Mouse (Mus musculus) cerebellum, adult 11-12 months (tissue): ENCODE measurements around the gene Fdx1.
A peak's percentile ranks its signal among the peaks of the same experiment; 100 is the strongest.

ENCODE experiments used
- DNase-seq: peaks from one replicate; pipeline ENCODE4 v3.0.0; 2022

The Fdx1 gene

DNA sequence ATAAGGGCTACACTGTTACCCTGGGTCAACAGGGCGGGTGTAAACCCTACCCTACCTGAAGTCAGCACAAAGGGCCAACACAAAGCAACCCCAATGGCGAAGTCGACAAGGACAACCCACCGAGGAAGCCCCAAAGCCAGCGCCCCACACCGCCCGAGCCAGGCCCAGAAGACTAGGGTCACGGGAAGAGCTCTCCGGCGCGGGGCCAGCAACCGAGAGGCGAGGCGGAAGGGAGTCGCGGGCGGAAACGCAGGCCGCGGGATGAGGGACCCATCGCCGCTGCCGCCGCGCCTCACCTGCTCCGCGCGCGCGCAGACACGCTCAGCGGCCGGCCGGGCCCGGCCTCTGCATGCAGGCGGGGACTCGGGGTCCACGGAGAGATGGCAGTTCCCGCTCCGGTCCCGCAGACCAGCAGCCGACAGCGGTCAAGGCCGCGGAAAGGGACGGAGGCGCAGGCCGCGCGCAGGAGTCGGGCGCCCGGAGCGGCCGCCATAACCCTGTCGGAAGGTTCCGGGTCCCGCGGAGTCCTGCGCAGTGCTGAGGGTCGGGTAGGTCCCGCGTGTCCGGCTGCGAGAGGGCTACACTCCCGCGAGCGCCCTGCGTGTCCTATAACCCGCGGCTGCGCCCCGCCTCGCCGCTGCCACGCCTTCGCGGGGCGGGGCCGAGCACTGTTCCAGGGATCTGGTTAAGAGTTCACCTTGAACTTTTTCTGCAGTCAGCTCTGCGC lies at the start of gene Fdx1:
Fdx1 (minus strand) TSS at position 582 of the 727 bp plus-strand sequence.
- peak; percentile 72 for DNase-seq

DNA sequence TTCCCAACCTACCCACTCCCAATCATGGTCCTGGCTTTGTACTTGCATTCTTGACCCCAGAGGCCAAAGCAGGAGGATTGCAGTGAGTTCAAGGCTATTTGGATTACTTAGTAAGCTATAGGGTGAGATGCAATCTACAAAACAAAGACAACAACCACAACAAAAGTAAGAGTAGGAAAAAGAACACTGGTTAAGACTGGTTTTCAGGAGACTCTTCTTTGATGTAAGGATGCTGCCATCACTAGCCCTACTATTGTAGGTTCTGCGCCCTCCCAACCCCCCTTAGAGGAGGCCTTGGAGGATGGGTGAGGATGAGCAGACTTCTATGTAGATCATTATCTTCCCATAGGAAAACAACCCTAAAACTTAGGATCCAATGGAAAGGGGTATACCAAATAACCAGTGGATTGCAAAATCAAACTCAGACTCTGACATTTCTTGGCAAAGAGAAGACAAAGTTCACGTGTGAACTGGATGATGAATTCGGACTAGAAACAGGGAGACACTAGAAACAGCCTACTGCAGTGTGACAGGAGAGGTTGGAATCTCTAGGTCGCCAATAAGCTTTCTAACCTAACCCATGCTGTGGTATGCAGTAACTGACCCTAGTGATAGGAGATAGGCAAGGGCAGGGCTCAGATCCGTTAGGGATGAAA lies 49.6 kb upstream of the Fdx1 start:
- no peak for DNase-seq

DNA sequence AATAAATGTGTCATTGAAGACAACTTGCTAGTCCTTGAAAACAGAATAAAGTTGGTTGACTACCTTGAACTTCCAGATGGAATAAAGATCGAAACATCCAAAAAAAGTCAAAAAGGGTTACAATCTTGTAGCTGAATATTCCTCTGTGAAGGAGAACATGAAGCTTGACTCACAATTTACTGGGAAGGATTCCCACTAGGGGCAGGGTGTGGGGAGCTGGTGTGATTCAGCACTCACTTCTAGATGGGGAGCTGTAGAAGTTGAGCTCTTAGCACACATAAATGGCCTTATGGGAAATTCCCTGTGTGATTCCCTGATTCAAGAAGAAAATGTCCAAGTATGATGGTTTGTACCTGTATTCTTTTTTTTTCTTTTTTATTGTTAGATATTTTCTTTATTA lies 49.0 kb upstream of the Fdx1 start:
- DNase-seq, result no peak

DNA sequence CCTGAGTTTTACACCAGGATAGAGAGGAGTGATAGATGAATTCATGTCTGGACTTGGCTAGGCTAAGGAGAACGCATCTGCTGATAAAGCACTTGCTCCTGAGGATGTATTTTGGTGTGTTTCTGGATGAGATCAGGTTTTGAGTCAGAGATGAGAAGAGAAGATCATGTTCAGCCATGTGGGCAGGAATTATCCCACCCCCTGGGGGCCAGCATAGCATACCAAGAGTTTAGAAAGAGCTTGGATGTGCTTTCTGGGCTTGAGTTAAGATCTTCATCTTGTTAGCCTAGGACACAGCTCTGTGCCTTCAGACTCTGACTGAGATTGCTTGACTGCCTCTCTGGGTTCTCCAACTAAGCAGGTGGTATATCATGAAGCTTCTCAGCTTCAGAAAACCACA lies 45.2 kb upstream of the Fdx1 start:
- no peak for DNase-seq

DNA sequence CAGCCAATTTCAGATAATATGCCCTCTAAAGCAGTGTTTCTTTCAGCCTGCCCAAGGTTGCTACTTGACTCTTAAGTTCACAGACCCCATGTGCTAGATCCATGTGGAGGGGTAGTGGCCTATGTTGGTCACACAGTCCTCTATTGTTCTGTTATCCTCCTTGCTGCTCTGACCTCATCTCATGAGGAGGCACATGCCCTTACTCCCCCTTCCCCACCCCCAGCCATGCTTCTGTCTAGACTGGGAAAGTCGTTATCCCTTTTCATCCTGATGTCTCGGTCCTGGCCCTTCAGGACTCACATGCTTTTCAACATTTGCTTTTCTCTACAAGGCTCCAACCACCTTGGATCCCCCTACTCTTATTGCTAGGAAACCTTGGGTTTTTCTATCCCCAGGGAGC lies 44.0 kb upstream of the Fdx1 start:
- DNase-seq, result no peak

DNA sequence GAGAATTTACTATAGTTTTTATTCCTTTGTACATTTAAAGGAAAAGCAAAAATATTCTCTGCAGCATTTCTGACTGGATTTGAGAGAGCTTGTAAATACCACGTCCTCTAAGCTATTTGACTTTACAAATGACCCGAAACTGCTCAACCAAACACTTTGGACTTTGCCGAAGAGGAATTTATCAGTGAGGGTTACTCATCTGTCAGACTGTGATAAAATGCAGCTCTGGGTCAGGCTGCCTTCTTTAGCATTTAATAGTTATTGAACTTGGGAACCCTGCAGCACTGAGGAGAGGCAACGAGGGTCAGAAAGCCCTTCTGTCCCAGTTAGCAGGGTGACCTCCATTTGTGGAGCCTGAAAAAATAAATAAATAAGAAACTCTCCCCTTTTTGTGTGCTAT lies 40.1 kb upstream of the Fdx1 start:
- no peak for DNase-seq

DNA sequence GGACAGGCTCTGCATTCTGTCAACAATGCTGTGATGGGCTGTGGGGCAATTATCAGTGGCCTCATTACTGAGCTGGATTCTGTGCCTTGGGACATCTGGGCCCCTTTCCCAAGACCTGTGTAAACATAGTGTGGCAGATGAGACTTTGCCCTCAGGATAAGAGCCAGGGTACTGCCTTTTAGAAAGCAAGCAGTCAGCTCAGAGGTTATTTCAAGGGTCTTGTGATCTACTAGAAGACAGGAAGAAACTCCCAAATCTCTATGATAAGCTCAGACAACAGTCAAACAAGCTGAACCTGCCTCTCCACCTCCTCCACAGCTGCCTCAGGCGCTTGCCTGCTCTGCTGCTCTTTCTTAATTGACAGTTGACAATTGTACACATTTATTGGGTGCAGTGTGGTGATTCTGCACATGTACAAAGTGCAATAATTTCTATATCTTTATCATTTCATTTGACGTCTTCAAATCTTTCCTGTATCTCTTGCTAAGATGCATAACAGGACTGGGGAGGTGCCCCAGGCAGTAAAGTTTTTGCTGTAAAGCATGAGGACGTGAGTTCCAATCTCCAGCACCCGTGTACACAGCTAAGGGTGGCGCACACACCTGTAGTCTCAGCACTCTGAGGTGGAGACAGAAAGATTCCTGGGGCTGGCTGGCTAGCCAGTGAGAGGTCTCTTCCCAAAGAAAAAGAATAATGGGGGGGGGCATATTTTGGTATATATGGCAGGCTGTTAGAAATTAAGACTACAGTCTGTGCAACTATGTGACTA lies 32.2 kb upstream of the Fdx1 start:
- DNase-seq, result no peak

DNA sequence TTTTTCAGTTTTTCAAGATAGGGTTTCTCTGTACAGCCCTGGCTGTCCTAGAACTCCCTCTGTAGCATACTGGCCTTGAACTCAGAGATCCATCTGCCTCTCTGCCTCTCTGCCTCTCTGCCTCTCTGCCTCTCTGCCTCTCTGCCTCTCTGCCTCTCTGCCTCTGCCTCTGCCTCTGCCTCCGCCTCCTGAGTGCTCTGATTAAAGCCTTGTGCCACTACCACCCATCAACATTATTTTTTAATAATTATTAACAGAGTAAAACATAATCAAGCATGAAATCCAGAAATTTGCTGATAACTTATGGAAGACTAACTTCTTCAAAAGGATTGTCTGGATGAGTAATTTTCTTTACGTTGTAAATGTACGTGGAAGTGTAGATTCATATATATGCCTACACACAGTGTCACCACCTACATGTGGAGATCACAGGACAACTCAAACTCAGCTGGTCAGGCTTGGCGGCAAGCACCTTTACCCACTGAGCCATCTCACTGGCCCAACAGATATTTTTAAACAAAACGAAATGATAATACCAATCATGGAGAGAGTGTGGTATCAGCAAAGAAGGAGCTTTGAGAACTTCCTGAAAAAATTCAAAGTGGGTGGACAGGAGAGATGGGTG lies 31.4 kb upstream of the Fdx1 start:
- no peak for DNase-seq

DNA sequence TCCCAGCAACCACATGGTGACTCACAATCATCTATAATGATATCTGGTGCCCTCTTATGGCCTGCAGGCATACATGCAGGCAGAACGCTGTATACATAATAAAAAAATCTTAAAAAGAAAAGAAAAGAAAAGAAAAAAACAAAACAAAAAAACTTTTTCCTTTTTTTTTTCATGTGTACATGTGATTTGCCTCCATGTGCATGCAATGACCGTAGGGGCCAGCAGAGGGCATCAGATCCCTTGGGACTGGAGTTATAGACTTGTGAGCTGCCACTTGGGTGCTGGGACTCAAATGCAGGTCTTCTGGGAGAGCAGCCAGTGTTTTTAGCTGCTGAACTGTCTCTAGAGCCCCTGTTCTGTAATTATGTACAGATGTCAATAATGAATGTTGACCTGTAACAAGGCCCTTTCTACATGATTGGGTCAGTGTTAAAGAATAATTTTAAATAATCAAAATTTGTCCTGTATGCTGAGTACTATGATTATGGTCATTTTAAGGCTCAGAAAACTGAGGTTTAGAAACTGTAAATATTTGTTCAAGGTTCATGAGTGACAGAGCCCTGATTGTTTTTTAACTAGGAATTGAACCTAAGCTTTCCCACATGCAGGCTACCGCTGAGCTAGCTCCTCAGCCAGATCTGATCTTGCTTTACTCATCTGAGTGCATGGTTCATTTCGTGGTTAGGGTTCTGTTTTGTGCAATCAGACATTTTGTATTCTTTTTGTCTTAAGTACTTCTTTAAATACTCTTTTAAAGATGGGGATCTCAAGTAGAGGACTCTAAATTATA lies 30.3 kb upstream of the Fdx1 start:
- DNase-seq, result no peak

DNA sequence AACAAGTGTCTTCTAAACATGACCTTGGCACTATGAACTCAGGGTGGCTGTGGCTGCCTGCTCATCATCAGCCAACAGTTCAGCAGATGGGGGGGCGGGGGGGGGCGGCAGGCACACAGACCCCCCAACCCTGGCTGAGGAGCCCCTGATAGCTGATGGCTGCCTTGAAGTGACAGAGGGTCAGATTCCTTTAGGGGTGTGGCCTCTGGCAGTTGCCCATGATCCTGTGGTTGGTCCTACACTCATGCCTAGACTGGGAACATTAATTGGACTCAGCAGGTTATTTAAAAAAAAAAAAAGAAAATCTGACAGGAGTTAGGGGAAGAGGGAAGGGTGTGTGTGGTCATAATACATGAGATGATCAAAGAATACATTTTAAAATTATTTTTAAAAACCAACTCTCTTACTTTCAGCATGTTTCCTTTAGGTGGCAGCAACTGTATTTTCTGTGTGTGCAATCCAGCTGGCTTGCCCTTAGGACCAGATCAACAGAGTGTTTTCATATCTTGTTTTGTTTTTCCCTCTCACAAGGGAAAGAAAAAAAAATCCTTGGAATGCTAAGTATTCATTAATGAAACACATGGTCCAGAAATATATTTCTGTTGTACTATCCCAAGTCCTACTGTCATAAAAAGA lies 28.0 kb upstream of the Fdx1 start:
- DNase-seq, result no peak

DNA sequence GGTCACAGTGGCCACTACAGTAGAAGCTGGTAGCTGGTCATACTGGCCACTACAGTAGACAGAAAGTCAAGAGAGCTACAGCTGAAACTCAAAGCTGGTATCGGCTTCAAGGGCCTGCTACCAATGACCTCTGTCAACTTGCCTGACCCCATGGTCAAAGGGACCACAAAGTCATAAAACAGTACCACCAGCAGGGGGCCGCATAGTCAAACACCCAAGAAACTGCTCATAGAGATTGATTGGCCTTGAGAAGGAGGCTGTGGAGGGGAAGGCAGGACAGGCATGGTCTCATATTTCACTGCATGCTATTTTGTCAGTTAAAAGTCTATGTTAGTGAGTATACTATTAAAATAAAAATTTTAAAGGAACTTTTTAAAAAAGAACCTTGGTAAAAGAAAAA lies 27.5 kb upstream of the Fdx1 start:
- DNase-seq, result no peak

DNA sequence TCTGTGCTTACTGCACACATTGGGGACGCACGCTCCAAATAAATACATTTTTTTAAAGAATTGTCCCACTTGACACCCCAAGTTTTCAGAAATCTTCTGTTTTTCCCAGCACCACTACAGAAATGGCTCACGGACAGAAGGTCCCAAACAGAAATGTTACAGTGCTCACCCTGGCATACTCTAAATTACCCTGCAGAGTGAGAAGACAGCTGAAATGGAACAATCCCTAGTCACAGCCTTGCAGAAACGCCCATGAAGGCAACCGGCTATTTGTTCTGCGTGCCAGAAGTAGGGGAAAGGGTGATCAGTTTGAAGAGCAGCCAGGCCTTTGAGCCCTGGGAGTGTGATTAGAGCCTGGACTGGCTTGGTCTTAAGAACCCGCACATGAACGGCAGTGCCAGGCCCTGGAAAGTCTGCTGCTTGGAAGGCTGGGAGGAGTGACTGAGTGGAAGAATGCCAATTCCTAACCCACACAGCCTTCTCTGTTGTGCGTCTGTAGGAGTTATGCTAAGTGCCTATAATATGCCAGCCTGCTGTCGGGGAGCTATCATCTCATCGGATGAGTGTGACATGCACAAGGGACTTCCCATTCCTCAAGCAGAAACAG lies 22.2 kb upstream of the Fdx1 start:
- DNase-seq, result no peak

DNA sequence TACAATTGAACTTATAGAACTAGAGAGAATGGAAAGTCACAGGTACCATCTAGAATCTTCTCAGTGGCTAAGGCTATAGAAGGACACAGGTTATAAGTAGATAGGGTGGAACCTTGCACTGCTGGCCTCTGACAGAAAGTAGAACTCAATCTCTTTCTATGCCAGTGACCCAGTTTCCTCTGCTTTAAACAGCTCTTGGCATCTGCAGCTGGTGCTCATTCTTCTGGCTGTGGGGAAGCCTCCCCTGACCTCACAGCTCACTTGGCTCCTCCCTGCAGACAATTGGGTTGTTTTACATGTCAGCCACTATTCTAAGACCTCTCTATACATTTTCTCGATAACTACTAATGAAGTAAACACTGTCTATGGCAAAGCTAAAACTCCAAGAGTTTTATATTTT lies 17.8 kb upstream of the Fdx1 start:
- no peak for DNase-seq

DNA sequence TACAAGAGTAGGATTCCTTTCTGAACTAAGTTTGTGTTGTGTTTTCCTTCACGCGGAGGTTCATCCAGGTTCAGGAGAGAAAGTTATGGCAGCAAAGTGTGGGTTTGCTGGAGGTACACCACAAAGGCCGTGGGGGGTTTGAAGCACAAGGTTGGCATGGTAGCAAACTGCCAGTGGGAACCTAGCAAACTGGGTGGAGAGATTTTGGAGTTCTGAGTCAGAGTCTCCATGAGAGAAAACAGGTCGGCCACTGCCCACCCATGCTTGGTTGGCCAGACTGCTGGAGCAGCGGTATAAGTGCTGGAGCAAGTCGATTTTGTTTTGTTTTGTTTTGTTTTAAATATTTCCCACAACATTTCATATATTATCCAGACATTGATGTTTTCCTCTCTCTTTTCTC lies 15.9 kb upstream of the Fdx1 start:
- DNase-seq, result no peak

DNA sequence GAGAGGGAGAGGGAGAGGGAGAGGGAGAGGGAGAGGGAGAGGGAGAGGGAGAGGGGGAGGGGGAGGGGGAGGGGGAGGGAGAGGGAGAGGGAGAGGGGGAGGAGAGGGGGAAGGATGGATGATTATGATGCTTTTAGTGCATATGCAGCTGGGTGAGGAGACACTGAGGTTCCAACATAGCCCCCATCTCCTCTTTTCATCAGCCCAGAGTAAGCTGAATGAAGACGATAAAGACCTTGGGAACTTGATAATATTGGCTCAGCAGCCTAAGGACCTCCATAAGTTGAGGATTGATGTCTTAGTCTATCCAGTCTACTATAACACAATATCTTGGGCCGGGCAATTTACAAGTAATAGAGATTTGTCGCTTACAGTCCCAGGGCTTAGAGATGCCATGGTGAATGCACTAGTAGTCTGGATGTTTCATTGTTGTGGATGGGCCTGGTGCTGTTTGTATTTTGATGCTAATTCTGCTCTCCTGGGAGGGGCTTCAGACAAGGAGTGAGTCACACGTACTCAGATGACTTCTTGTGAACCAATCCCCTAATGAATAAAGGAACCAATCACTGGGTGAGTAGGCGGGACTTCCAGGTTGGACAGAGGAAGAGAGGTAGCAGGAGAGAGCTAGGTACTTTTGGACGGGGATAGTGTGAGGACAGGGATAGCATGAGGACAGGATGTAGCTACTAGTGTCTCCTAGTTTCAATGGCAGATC lies 15.3 kb upstream of the Fdx1 start:
- DNase-seq, result no peak

DNA sequence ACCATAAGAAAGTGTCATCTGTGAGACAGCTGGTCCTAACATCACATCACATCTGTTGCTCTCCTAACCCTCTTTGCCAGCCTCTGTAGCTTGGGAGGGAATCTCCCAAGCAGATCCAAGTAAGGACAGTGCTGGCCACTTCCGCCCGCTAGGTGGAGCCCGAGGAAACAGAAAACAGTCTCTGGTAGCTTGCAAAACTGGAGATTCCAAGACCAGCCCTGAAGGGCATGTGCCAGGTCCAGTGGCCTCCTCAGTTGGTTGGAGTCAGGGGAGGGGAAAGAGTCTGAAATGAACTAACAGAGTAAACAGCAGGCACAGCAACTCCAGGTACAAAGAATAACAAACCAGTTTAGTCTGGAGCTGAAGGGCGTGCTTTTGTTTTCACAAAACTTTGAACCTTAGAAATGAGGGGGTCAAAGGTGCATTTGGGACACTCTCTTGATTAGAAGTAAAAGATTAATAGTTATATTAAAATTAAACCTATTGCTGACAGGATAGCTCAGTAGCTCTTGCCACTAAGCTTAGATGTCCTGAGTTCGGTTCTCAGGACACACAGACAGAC lies 14.2 kb upstream of the Fdx1 start:
- DNase-seq, result peak; percentile 55

DNA sequence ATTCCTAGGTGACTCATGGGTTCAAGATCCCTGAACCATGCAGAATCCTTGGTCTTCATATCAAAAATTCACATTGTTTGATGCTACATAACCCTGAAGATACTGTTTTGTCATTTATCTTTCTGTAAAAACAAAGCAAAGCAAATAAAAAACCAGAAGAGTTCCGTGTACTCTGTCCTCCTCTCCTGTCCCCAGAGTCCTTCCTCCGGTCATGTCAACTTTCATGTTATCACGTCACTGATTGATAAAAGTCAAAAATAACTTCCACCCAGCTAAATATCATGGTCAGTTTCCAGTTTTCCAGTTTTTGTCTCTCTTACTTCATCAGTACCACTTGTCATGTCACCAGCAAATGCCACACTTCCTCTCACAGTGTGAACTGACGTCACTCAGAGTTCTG lies 11.5 kb upstream of the Fdx1 start:
- DNase-seq, result no peak

DNA sequence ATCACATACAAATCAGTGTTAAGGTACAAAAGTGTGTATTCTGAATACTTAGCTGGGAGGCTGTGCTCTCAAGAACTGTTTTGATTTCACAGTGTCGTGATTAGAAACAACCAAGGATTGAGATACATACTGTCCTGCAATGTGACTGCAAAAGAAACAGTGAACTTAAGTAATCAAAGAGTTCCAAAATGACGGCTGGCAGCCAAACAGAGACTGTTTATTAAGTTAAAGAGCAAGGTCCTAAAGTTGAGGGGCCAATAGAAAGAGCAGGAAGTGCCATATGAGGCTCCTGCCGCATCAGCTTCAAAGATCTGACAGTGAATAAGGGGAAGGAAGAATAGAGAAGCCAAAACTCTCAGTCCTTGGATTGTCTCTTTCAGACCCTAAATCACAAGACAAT lies 10.5 kb upstream of the Fdx1 start:
- no peak for DNase-seq

DNA sequence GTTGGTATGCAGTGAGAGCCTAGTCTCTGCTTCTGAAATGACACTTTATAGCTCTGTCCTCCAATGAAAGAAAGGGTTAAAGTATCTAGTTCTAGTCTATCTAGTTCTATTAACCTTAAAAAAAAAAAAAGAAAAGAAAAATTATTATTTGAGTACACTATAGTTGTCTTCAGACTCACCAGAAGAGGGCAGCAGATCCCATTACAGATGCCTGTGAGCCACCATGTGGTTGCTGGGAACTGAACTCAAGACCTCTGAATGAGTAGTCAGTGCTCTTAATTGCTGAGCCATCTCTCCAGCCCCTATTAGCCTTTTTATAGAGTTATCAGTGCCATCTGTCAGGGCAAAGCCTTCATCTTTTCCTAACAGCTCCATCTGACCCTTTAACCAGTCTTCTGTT lies 3.0 kb upstream of the Fdx1 start:
- no peak for DNase-seq

DNA sequence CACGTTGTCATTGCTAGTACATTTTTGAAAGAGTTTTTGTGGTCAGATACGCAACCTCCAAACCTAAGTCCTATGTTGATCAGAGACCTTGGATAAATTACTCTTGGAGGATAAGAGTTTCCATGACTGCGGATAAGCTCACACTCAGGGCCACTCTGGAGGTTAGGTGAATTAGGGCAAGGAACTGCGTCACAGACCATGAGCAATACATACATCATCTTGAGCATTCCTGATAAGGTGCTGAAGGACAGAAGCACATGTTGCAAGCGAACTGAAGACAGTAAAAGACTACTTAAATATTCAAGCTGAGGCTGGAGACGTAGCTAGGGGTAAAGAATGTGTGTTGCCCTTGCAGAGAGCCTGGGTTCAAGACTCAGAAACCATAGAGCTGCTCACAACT lies 754 bp upstream of the Fdx1 start:
- no peak for DNase-seq
